Mouse (Mus musculus) hindbrain, postnatal 0 days (tissue): Measurements from ENCODE around the gene Nrp1. TPM values are rescaled to one million over a fixed set of nuclear protein-coding genes. Genes with fewer than 3 reads are reported as not detected.

Experiments
- ATAC-seq: fragments of 200-750 bp; cut with Nextera tagmentation; 2 replicates; pipeline ENCODE4 v1.8.0; 2017; ENCODE audit warnings: mild to moderate bottlenecking, moderate TSS enrichment, moderate library complexity
- DNase-seq: peaks from one replicate; pipeline ENCODE4 v3.0.0-alpha.2; 2015; ENCODE audit warnings: low spot score
- H3K27ac ChIP-seq: fragments of 300-500 bp; sonication (generic); 2 replicates; pipeline ENCODE4 v1.5.1; 2014; ENCODE audit warnings: mild to moderate bottlenecking
- H3K27me3 ChIP-seq: fragments of 300-500 bp; sonication (generic); 2 replicates; pipeline ENCODE4 v1.6.1; 2014; ENCODE audit warnings: low read length, mixed read lengths; ENCODE audit not compliant: insufficient read depth
- H3K36me3 ChIP-seq: fragments of 300-500 bp; sonication (generic); 2 replicates; pipeline ENCODE4 v1.6.1; 2014; ENCODE audit warnings: low read length, mixed read lengths; ENCODE audit not compliant: insufficient read depth
- H3K4me1 ChIP-seq: fragments of 300-500 bp; sonication (generic); 2 replicates; pipeline ENCODE4 v1.6.1; 2014; ENCODE audit warnings: antibody characterized with exemption, low read length, mixed read lengths; ENCODE audit not compliant: insufficient read depth
- H3K4me2 ChIP-seq: fragments of 300-500 bp; sonication (generic); 2 replicates; pipeline ENCODE4 v1.6.1; 2014; ENCODE audit warnings: low read depth, mild to moderate bottlenecking, low read length, moderate library complexity, mixed read lengths
- H3K4me3 ChIP-seq: fragments of 300-500 bp; sonication (generic); 2 replicates; pipeline ENCODE4 v1.5.1; 2014; ENCODE audit warnings: low read length
- H3K9ac ChIP-seq: fragments of 300-500 bp; sonication (generic); replicated peaks from 2 replicates; pipeline ENCODE4 v1.6.1; 2014; ENCODE audit warnings: mild to moderate bottlenecking, low read length, moderate library complexity, mixed read lengths
- H3K9me3 ChIP-seq: fragments of 300-500 bp; sonication (generic); 2 replicates; pipeline ENCODE4 v1.6.1; 2016; ENCODE audit warnings: low read length, mixed read lengths
- CTCF ChIP-seq: IDR thresholded peaks from 2 replicates; pipeline ENCODE4 v1.5.1; 2016; ENCODE audit warnings: antibody characterized with exemption, control low read depth, low read depth
- WGBS: fragments of 180-500 bp; shearing (Covaris S2); extraction: QIAGEN DNeasy Blood & Tissue Kit; methylation state at CpG from one replicate; pipeline ENCODE4 v1.1.7; 2014; 5-methylcytosine and 5-hydroxymethylcytosine counted together
- polyA plus RNA-seq: library from polyadenylated mRNA; unstranded; fragments of >200 nt; fragmentation: Nextera tagmentation; extraction: Ambion mirVana; gene quantifications from 2 replicates; pipeline ENCODE4 v1.2.1, GENCODE M21; 2015
- total RNA-seq: library from RNA; depleted of rRNA; stranded (reverse); fragments of >200 nt; gene quantifications from 2 replicates; pipeline ENCODE4 v1.2.3, GENCODE M21; 2014

Nrp1 gene
- total and polyA plus RNA-seq, 2 experiments from 2014 or later, result 44.3 to 51.0 TPM

- Histone ChIP-seq H3K27me3 (no peaks in the 10 kb centered on the region), H3K4me2 (no peak overlapping the region), H3K9me3 (no peaks in the 10 kb centered on the region), H3K4me1 (no peaks in the 10 kb centered on the region), H3K27ac (no peak overlapping the region), H3K4me3 (no peak overlapping the region), H3K9ac (no peak overlapping the region), H3K36me3 (no peaks in the 10 kb centered on the region; the same call in 1 of the 2 replicates)
- 95% methylated on average over 1 of the region's 1 CpGs for WGBS
- TF ChIP-seq CTCF, result no peak
- no peak for DNase-seq
- ATAC-seq, result no peak
Observed at GRCm38 (mm10) chr8:128489351-128489750, 130.9 kb downstream of the Nrp1 start.

GRCm38 (mm10) chr8:128491126-128492067 is 133.0 kb downstream of the Nrp1 start:
- DNase-seq (peak; percentile 90), ATAC-seq (peak; percentile 80)
- no peak overlapping the region for H3K9ac ChIP-seq
- no peaks in the 10 kb centered on the region for H3K9me3 ChIP-seq
- no peaks in the 10 kb centered on the region for H3K27me3 ChIP-seq
- H3K27ac ChIP-seq, result no peak overlapping the region
- 50% methylated on average over 5 of the region's 5 CpGs for WGBS
- peak; percentile 85 for TF ChIP-seq CTCF
- no peak overlapping the region for H3K4me2 ChIP-seq
- no peaks in the 10 kb centered on the region for H3K4me1 ChIP-seq
- no peak overlapping the region for H3K4me3 ChIP-seq
- no peaks in the 10 kb centered on the region; the same call in 1 of the 2 replicates for H3K36me3 ChIP-seq

GRCm38 (mm10) chr8:128493801-128494200 is 135.4 kb downstream of the Nrp1 start:
- no peak for ATAC-seq
- H3K9me3 ChIP-seq, result no peaks in the 10 kb centered on the region
- no peak overlapping the region for H3K9ac ChIP-seq
- no peak overlapping the region for H3K27ac ChIP-seq
- H3K4me3 ChIP-seq, result no peak overlapping the region
- WGBS, result 96% methylated on average over 3 of the region's 3 CpGs
- H3K4me1 ChIP-seq, result no peaks in the 10 kb centered on the region
- no peak for TF ChIP-seq CTCF
- H3K36me3 ChIP-seq, result no peaks in the 10 kb centered on the region
- no peak overlapping the region for H3K4me2 ChIP-seq
- H3K27me3 ChIP-seq, result no peaks in the 10 kb centered on the region
- no peak for DNase-seq

- no peak overlapping the region for H3K4me3 ChIP-seq
- H3K4me2 ChIP-seq, result no peak overlapping the region
- DNase-seq, result no peak
- H3K4me1 ChIP-seq, result no peaks in the 10 kb centered on the region
- H3K9me3 ChIP-seq, result no peaks in the 10 kb centered on the region
- ATAC-seq, result no peak
- H3K27me3 ChIP-seq, result no peaks in the 10 kb centered on the region
- H3K9ac ChIP-seq, result no peak overlapping the region
- H3K36me3 ChIP-seq, result peaks cover 7% of the 10 kb centered on the region; the same call in 1 of the 2 replicates
- no peak overlapping the region for H3K27ac ChIP-seq
- no peak for TF ChIP-seq CTCF
- WGBS, result 81% methylated on average over 4 of the region's 4 CpGs
Observed at GRCm38 (mm10) chr8:128498836-128499235, 140.4 kb downstream of the Nrp1 start.

- H3K9ac ChIP-seq, result no peak overlapping the region
- H3K4me2 ChIP-seq, result no peak overlapping the region
- no peak overlapping the region for H3K27ac ChIP-seq
- no peaks in the 10 kb centered on the region for H3K9me3 ChIP-seq
- H3K4me3 ChIP-seq, result no peak overlapping the region
- peaks cover 7% of the 10 kb centered on the region; the same call in 1 of the 2 replicates for H3K36me3 ChIP-seq
- no peaks in the 10 kb centered on the region for H3K27me3 ChIP-seq
- DNase-seq (no peak), ATAC-seq (no peak)
- H3K4me1 ChIP-seq, result no peaks in the 10 kb centered on the region
- 77% methylated on average over 5 of the region's 5 CpGs for WGBS
- TF ChIP-seq CTCF, result no peak
Observed at GRCm38 (mm10) chr8:128504136-128504829, 145.9 kb downstream of the Nrp1 start.

GRCm38 (mm10) chr8:128505866-128506265 is 147.5 kb downstream of the Nrp1 start:
- TF ChIP-seq CTCF, result no peak
- H3K27ac ChIP-seq, result no peak overlapping the region
- no peak for DNase-seq
- no peak overlapping the region for H3K9ac ChIP-seq
- no peaks in the 10 kb centered on the region for H3K4me1 ChIP-seq
- H3K27me3 ChIP-seq, result no peaks in the 10 kb centered on the region
- ATAC-seq, result no peak
- H3K9me3 ChIP-seq, result no peaks in the 10 kb centered on the region
- H3K4me2 ChIP-seq, result no peak overlapping the region
- peaks cover 7% of the 10 kb centered on the region; the same call in 1 of the 2 replicates for H3K36me3 ChIP-seq
- H3K4me3 ChIP-seq, result no peak overlapping the region
